Mouse (Mus musculus): Measurements from ENCODE around the gene Serpinc1.

GRCm38 (mm10) chr1:161040426-161040770 lies 62.0 kb downstream of the Serpinc1 start:
- TF ChIP-seq CTCF (IDR thresholded peaks at IDR 0.05; ENCODE audit: low read depth, low read length) (no peak), POLR2A (IDR thresholded peaks at IDR 0.05; ENCODE audit: insufficient read depth, low read length) (no peak)

Measured in ES-Bruce4 (cell line).